Mouse (Mus musculus): ENCODE data around the gene Art3.
"Not testable (repeated sequence)": the region's sequence is repeated elsewhere in the genome, so short reads cannot be mapped to it uniquely, and the experiment has no call there.

Art3 gene

GRCm38 (mm10) chr5:92336743-92337142 lies 5.1 kb downstream of the Art3 start:
- DNase-seq (ENCODE audit: extremely low read depth, low read depth, low spot score) = no peak

GRCm38 (mm10) chr5:92340606-92341005 lies 9.0 kb downstream of the Art3 start:
- DNase-seq (ENCODE audit: extremely low read depth, low read depth, low spot score) = no peak

GRCm38 (mm10) chr5:92345006-92345405 lies 13.4 kb downstream of the Art3 start:
- DNase-seq (ENCODE audit: extremely low read depth, low read depth, low spot score) = no peak

GRCm38 (mm10) chr5:92348794-92349413 lies 17.3 kb downstream of the Art3 start, which contains the start of gene Cxcl10:
Gene Cxcl10, minus strand, starts transcription at chr5:92348889.
- no peak for DNase-seq (ENCODE audit: extremely low read depth, low read depth, low spot score)

GRCm38 (mm10) chr5:92349731-92350130 lies 18.1 kb downstream of the Art3 start:
- no peak for DNase-seq (ENCODE audit: extremely low read depth, low read depth, low spot score)

GRCm38 (mm10) chr5:92352716-92353115 lies 21.1 kb downstream of the Art3 start:
- not testable (repeated sequence) for DNase-seq (ENCODE audit: extremely low read depth, low read depth, low spot score)

GRCm38 (mm10) chr5:92353517-92353916 lies 21.9 kb downstream of the Art3 start:
- DNase-seq (ENCODE audit: extremely low read depth, low read depth, low spot score) = no peak

- no peak for DNase-seq (ENCODE audit: extremely low read depth, low read depth, low spot score)
Measured at GRCm38 (mm10) chr5:92358033-92358432, 26.4 kb downstream of the Art3 start.

- no peak for DNase-seq (ENCODE audit: extremely low read depth, low read depth, low spot score)
Measured at GRCm38 (mm10) chr5:92358767-92359455, 27.3 kb downstream of the Art3 start.

- DNase-seq (ENCODE audit: extremely low read depth, low read depth, low spot score) = no peak
Measured at GRCm38 (mm10) chr5:92363179-92363578, 31.6 kb downstream of the Art3 start.

- no peak for DNase-seq (ENCODE audit: extremely low read depth, low read depth, low spot score)
Measured at GRCm38 (mm10) chr5:92364011-92364410, 32.4 kb downstream of the Art3 start.

- DNase-seq (ENCODE audit: extremely low read depth, low read depth, low spot score) = no peak
Measured at GRCm38 (mm10) chr5:92365146-92365705, 33.6 kb downstream of the Art3 start.

- DNase-seq (ENCODE audit: extremely low read depth, low read depth, low spot score) = no peak
Measured at GRCm38 (mm10) chr5:92366565-92366964, 34.9 kb downstream of the Art3 start.

- DNase-seq (ENCODE audit: extremely low read depth, low read depth, low spot score) = no peak
Measured at GRCm38 (mm10) chr5:92368392-92368791, 36.8 kb downstream of the Art3 start.

- no peak for DNase-seq (ENCODE audit: extremely low read depth, low read depth, low spot score)
Measured at GRCm38 (mm10) chr5:92369151-92369994, 37.7 kb downstream of the Art3 start.

GRCm38 (mm10) chr5:92370392-92370791 lies 38.8 kb downstream of the Art3 start:
- DNase-seq (ENCODE audit: extremely low read depth, low read depth, low spot score) = no peak

- no peak for DNase-seq (ENCODE audit: extremely low read depth, low read depth, low spot score)
Measured at GRCm38 (mm10) chr5:92370891-92371290, 39.3 kb downstream of the Art3 start.

GRCm38 (mm10) chr5:92371361-92371976 lies 39.8 kb downstream of the Art3 start:
- no peak for DNase-seq (ENCODE audit: extremely low read depth, low read depth, low spot score)

GRCm38 (mm10) chr5:92372605-92373004 lies 41.0 kb downstream of the Art3 start:
- DNase-seq (ENCODE audit: extremely low read depth, low read depth, low spot score) = no peak

- no peak for DNase-seq (ENCODE audit: extremely low read depth, low read depth, low spot score)
Measured at GRCm38 (mm10) chr5:92374721-92375142, 43.1 kb downstream of the Art3 start.

- no peak for DNase-seq (ENCODE audit: extremely low read depth, low read depth, low spot score)
Measured at GRCm38 (mm10) chr5:92375368-92375767, 43.7 kb downstream of the Art3 start.

Data from fat pad, adult 2 months (tissue).